Mouse (Mus musculus) thymus, postnatal 25 days (tissue): ENCODE measurements around the gene Ccdc137.
"Not testable (repeated sequence)": the region's sequence is repeated elsewhere in the genome, so short reads cannot be mapped to it uniquely, and the experiment has no call there.

Source experiments
- DNase-seq: peaks from one replicate; pipeline ENCODE4 v3.0.0; 2022

The Ccdc137 gene

GRCm38 (mm10) chr11:120457772-120458751 is at the start of gene Ccdc137, which contains the start of gene Oxld1:
Gene Ccdc137 (plus strand): TSS chr11:120458115.
Gene Oxld1 (minus strand): TSS chr11:120458068.
- DNase-seq, result peak; percentile 73

GRCm38 (mm10) chr11:120413621-120414020 is 44.3 kb upstream of the Ccdc137 start:
- not testable (repeated sequence) for DNase-seq

GRCm38 (mm10) chr11:120417852-120418251 is 40.1 kb upstream of the Ccdc137 start:
- no peak for DNase-seq

- DNase-seq, result no peak
These were observed 39.3 kb upstream of the Ccdc137 start for GRCm38 (mm10) chr11:120418592-120418991.

GRCm38 (mm10) chr11:120422651-120423568 is 35.0 kb upstream of the Ccdc137 start:
- DNase-seq, result no peak

- DNase-seq, result peak; percentile 54
These were observed 34.2 kb upstream of the Ccdc137 start for GRCm38 (mm10) chr11:120423569-120424295.

GRCm38 (mm10) chr11:120426727-120427126 is 31.2 kb upstream of the Ccdc137 start:
- DNase-seq, result no peak

- DNase-seq, result peak; percentile 92
These were observed 20.6 kb upstream of the Ccdc137 start, which contains the start of gene Nploc4 for GRCm38 (mm10) chr11:120437152-120437856. Gene Nploc4 (minus strand): TSS chr11:120437708.

- DNase-seq, result no peak
These were observed 20.0 kb upstream of the Ccdc137 start for GRCm38 (mm10) chr11:120437857-120438385.

- no peak for DNase-seq
These were observed 15.6 kb upstream of the Ccdc137 start, which contains the start of gene Tspan10 for GRCm38 (mm10) chr11:120442344-120442743. Gene Tspan10 (plus strand): TSS chr11:120442644.

GRCm38 (mm10) chr11:120442765-120443280 is 15.1 kb upstream of the Ccdc137 start:
- no peak for DNase-seq

- no peak for DNase-seq
These were observed 13.8 kb upstream of the Ccdc137 start for GRCm38 (mm10) chr11:120444106-120444505.

GRCm38 (mm10) chr11:120445475-120445874 is 12.4 kb upstream of the Ccdc137 start:
- no peak for DNase-seq

GRCm38 (mm10) chr11:120447179-120447578 is 10.7 kb upstream of the Ccdc137 start:
- DNase-seq, result no peak

GRCm38 (mm10) chr11:120452246-120452645 is 5.7 kb upstream of the Ccdc137 start:
- no peak for DNase-seq

GRCm38 (mm10) chr11:120453306-120453705 is 4.6 kb upstream of the Ccdc137 start, which contains the start of gene Pde6g:
Gene Pde6g (minus strand): TSS chr11:120453500.
- DNase-seq, result no peak

GRCm38 (mm10) chr11:120454965-120455364 is 3.0 kb upstream of the Ccdc137 start:
- no peak for DNase-seq

GRCm38 (mm10) chr11:120455413-120455812 is 2.5 kb upstream of the Ccdc137 start:
- no peak for DNase-seq

- no peak for DNase-seq
These were observed 545 bp upstream of the Ccdc137 start for GRCm38 (mm10) chr11:120457370-120457769.

GRCm38 (mm10) chr11:120458847-120459597 is 1.1 kb downstream of the Ccdc137 start:
- DNase-seq, result no peak
